Mouse (Mus musculus) small intestine, adult 2 months (tissue): ENCODE results near the gene Fli1.

Experiments
- CTCF ChIP-seq: fragments of 200-500 bp; IDR thresholded peaks from 2 replicates; pipeline ENCODE4 v1.5.1; 2012; ENCODE audit warnings: low read depth, mild to moderate bottlenecking, control low read depth, inconsistent platforms, low read length, moderate library complexity, mixed read lengths; ENCODE audit not compliant: insufficient replicate concordance, insufficient read length; ENCODE audit errors: extremely low read depth
- POLR2A ChIP-seq: fragments of 200-500 bp; IDR thresholded peaks from 2 replicates; pipeline ENCODE4 v1.6.1; 2012; ENCODE audit warnings: low read depth, mild to moderate bottlenecking, control low read depth, inconsistent platforms, low read length, moderate library complexity

DNA sequence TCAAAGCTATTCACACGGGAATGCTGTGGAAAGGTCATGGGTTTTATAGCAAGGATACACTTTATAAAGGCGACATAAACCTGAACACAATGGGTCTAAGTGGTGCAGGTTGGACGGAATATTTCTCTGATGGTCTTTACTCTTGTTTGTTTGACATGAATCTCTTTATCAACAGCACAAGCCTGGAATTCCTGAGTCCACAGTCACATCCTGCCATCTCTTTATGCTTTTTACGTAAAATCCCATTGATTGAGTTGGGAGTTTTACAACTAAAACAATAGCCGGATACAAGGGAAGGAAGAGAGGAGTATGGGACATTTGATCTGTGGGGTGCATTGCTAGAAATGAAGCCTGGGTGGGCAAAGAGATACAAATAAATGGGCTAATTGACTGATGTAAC, 16.9 kb downstream of the Fli1 start:
- TF ChIP-seq CTCF (no peak), POLR2A (no peak)
